Mouse (Mus musculus): Measurements from ENCODE around the gene Tpra1. TPM values are rescaled to one million over a fixed set of nuclear protein-coding genes. Genes with fewer than 3 reads are reported as not detected.

Tpra1 gene
- polyA plus RNA-seq (2014; fragmentation: Nextera tagmentation; extraction: Ambion mirVana), result 45.4 and 47.8 TPM in 2 replicates

DNA sequence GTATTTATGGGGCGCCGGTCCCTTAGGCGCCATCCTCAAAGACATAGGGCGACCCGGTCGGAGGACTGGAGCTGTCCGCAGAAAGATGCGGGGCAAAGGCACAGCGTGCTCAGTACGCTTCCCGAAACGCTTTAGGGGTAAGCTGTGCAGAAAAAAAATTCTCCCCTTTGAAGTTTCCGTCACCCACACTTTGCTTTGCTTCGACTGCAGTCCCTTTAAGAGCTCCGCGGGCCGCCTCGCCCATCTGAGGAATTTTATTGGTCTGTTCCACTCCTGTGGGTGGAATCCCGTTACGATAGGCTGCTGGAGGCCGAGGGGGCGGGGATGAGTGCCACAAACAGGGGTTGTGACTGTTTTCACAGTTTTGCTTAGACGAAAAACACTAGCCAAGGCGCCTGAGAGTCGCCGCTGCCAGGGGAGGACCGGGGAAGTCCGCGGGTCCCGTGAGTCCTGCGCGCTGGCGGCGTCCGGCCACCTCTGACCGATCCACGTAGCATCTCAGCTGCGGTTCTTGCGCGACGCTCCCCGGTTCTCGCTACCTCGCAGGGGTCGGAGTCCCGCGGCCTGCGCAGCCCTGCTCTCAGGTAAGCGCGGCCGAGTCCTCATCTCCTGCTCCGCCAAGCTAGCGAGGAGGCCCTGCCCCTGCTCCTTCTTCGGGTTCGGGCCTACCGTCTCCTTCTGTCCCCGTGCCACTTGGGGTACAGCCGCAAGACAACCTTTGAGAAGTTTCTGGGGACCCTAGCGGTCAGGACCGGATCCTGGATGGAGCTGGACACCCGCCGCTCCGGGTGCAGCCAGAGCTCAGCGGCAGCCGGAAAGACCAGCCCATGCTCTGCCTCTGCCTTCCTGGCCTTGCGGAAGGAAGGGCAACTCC, at the start of gene Tpra1:
Gene Tpra1, plus strand, starts transcription at position 305 of the 874 bp plus-strand sequence.
- Histone ChIP-seq H3K36me3 (ENCODE audit: control insufficient read depth, insufficient read depth, low read length) (no peaks in the 10 kb centered on the region), H3K27me3 (ENCODE audit: control insufficient read depth, insufficient read depth, low read length) (no peaks in the 10 kb centered on the region), H3K9me3 (ENCODE audit: control insufficient read depth, low read length) (no peaks in the 10 kb centered on the region), H3K4me2 (ENCODE audit: low read depth, severe bottlenecking) (peak within 1 kb of the TSS; percentile 79), H3K9ac (ENCODE audit: low read length) (peak within 1 kb of the TSS; percentile 82), H3K27ac (replicated peaks; ENCODE audit: low read depth, low read length) (peak within 1 kb of the TSS; percentile 84), H3K4me3 (ENCODE audit: low read depth, low read length) (peak within 1 kb of the TSS; percentile 78), H3K4me1 (ENCODE audit: control insufficient read depth, insufficient read depth, low read length) (peaks cover 19% of the 10 kb centered on the region)
- DNase-seq (ENCODE audit: low spot score) (peak; percentile 93), ATAC-seq (ENCODE audit: insufficient number of reproducible peaks, low FRiP score, low TSS enrichment, low read depth) (peak; percentile 86)
- under 1% methylated on average over 66 of the region's 66 CpGs for WGBS

DNA sequence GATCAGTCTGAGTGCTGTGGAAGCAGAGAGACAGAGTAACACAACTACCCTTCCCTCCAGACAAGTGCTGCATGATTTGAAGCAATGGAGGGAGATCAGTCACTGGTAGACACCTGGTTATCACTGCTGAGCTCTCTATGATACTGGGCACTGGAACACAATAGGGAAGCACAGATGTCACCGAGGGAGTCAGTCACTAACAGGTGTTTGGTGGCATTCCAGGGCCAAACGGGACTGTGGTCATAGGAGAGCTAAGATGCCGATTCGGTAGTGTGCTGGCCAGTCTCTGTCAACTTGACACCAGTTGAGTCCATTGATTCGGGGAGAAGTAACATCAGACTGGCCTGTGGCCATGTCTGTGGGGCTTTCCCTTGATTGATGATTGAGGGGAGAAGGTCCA, 47.5 kb upstream of the Tpra1 start:
- no peaks in the 10 kb centered on the region for H3K4me1 ChIP-seq (ENCODE audit: control insufficient read depth, insufficient read depth, low read length)
- 80% methylated on average over 5 of the region's 5 CpGs for WGBS
- no peak overlapping the region for H3K27ac ChIP-seq (replicated peaks; ENCODE audit: low read depth, low read length)
- ATAC-seq (ENCODE audit: insufficient number of reproducible peaks, low FRiP score, low TSS enrichment, low read depth), result no peak
- H3K4me3 ChIP-seq (ENCODE audit: low read depth, low read length), result no peak overlapping the region
- no peak for DNase-seq (ENCODE audit: low spot score)
- H3K9me3 ChIP-seq (ENCODE audit: control insufficient read depth, low read length), result no peaks in the 10 kb centered on the region
- H3K4me2 ChIP-seq (ENCODE audit: low read depth, severe bottlenecking), result no peak overlapping the region
- H3K36me3 ChIP-seq (ENCODE audit: control insufficient read depth, insufficient read depth, low read length), result no peaks in the 10 kb centered on the region
- H3K9ac ChIP-seq (ENCODE audit: low read length), result no peak overlapping the region
- H3K27me3 ChIP-seq (ENCODE audit: control insufficient read depth, insufficient read depth, low read length), result no peaks in the 10 kb centered on the region

DNA sequence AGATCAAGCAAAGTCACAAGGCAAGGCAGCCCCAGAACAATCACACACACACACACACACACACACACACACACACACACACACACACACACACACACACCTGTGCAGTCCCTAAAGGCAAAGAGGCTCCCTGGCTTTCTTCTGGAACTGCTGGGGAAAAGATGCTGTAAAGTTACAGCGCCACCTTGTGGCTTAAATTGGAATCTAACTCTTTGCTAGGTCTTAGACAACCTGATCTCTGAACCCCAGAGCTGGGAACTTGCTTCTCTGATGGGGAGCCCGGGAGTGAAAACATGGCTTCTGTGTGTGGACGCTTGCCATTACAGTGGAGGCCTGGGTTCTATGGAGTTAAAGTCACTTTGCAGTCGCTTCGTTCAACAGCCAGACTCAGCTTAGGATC, 46.4 kb upstream of the Tpra1 start:
- peak; percentile 74 for DNase-seq (ENCODE audit: low spot score)
- Histone ChIP-seq H3K36me3 (ENCODE audit: control insufficient read depth, insufficient read depth, low read length) (no peaks in the 10 kb centered on the region), H3K27ac (replicated peaks; ENCODE audit: low read depth, low read length) (no peak overlapping the region), H3K4me2 (ENCODE audit: low read depth, severe bottlenecking) (no peak overlapping the region), H3K4me1 (ENCODE audit: control insufficient read depth, insufficient read depth, low read length) (no peaks in the 10 kb centered on the region), H3K27me3 (ENCODE audit: control insufficient read depth, insufficient read depth, low read length) (no peaks in the 10 kb centered on the region), H3K9ac (ENCODE audit: low read length) (no peak overlapping the region), H3K4me3 (ENCODE audit: low read depth, low read length) (no peak overlapping the region), H3K9me3 (ENCODE audit: control insufficient read depth, low read length) (no peaks in the 10 kb centered on the region)
- ATAC-seq (ENCODE audit: insufficient number of reproducible peaks, low FRiP score, low TSS enrichment, low read depth), result peak; percentile 52; the same call in 1 of the 2 replicates
- WGBS, result 20% methylated on average over 5 of the region's 5 CpGs

DNA sequence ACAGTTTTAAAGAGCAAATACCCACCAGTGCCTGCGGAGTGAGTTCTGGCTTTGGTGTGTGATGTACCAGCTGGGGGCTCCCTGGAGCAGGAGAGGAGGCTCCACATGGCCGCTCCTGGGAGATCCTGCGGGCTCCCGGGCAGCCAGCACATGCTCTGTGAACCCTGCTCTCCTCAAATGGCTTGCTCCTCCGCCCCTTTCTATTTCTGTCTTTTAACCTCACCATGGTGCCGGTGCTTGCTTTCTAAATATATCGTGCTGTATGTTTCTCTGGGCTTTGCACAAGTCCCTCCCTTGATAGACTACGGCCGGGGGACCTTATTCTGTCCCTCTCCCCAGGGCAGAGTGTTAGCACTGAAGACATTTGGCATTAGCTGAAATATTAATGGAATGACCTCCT, 44.8 kb upstream of the Tpra1 start:
- no peak overlapping the region for H3K4me2 ChIP-seq (ENCODE audit: low read depth, severe bottlenecking)
- H3K4me3 ChIP-seq (ENCODE audit: low read depth, low read length), result no peak overlapping the region
- H3K27ac ChIP-seq (replicated peaks; ENCODE audit: low read depth, low read length), result no peak overlapping the region
- H3K27me3 ChIP-seq (ENCODE audit: control insufficient read depth, insufficient read depth, low read length), result no peaks in the 10 kb centered on the region
- no peaks in the 10 kb centered on the region; the same call in 1 of the 2 replicates for H3K36me3 ChIP-seq (ENCODE audit: control insufficient read depth, insufficient read depth, low read length)
- DNase-seq (ENCODE audit: low spot score) (no peak), ATAC-seq (ENCODE audit: insufficient number of reproducible peaks, low FRiP score, low TSS enrichment, low read depth) (no peak)
- 50% methylated on average over 9 of the region's 9 CpGs for WGBS
- H3K9ac ChIP-seq (ENCODE audit: low read length), result no peak overlapping the region
- H3K4me1 ChIP-seq (ENCODE audit: control insufficient read depth, insufficient read depth, low read length), result no peaks in the 10 kb centered on the region
- H3K9me3 ChIP-seq (ENCODE audit: control insufficient read depth, low read length), result no peaks in the 10 kb centered on the region

DNA sequence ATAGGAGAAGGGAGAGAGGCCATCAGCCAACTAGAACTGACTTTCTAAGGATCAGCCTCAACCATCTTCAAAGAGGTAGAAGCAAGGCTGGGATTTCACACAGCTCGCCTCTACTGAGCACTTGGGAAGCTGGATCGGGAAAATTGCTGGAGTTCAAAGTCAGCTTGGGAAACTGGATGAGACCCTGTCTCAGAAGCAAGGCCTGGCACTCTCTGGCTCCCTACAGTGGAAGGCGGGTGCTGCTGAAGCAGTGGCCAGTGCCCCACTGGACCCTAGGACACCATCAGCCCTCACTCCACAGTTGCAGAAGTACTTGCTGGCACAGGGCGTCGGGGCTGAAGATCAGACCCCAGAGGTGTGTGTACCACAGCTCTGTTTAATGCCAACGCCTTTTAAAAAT, 44.2 kb upstream of the Tpra1 start:
- WGBS, result 82% methylated on average over 6 of the region's 6 CpGs
- H3K4me3 ChIP-seq (ENCODE audit: low read depth, low read length), result no peak overlapping the region
- no peaks in the 10 kb centered on the region; the same call in 1 of the 2 replicates for H3K36me3 ChIP-seq (ENCODE audit: control insufficient read depth, insufficient read depth, low read length)
- H3K9ac ChIP-seq (ENCODE audit: low read length), result no peak overlapping the region
- H3K4me2 ChIP-seq (ENCODE audit: low read depth, severe bottlenecking), result no peak overlapping the region
- no peaks in the 10 kb centered on the region for H3K4me1 ChIP-seq (ENCODE audit: control insufficient read depth, insufficient read depth, low read length)
- H3K27me3 ChIP-seq (ENCODE audit: control insufficient read depth, insufficient read depth, low read length), result no peaks in the 10 kb centered on the region
- DNase-seq (ENCODE audit: low spot score) (no peak), ATAC-seq (ENCODE audit: insufficient number of reproducible peaks, low FRiP score, low TSS enrichment, low read depth) (no peak)
- no peaks in the 10 kb centered on the region for H3K9me3 ChIP-seq (ENCODE audit: control insufficient read depth, low read length)
- H3K27ac ChIP-seq (replicated peaks; ENCODE audit: low read depth, low read length), result no peak overlapping the region

DNA sequence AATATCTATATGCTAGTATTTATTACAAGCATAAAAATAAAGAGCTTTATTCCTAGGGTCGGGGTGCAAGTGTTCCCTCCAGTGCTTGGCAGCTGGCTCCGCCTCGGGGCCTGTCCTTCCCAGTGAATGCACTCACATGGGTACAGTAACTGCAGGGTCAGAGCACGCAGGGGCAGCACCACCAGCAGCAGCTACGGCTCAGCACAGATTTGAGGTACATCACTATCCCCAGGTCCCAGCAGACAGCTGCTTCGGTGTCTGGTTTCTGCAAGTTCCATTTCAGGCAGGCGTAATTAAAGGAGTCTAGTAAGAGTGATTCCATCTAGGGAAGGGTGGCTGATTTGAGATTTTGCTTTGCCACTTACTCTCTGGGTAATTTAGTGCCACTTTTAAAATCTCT, 43.7 kb upstream of the Tpra1 start:
- no peak for ATAC-seq (ENCODE audit: insufficient number of reproducible peaks, low FRiP score, low TSS enrichment, low read depth)
- WGBS, result 63% methylated on average over 7 of the region's 7 CpGs
- H3K36me3 ChIP-seq (ENCODE audit: control insufficient read depth, insufficient read depth, low read length), result no peaks in the 10 kb centered on the region; the same call in 1 of the 2 replicates
- no peaks in the 10 kb centered on the region for H3K4me1 ChIP-seq (ENCODE audit: control insufficient read depth, insufficient read depth, low read length)
- H3K27me3 ChIP-seq (ENCODE audit: control insufficient read depth, insufficient read depth, low read length), result no peaks in the 10 kb centered on the region
- no peak overlapping the region for H3K4me3 ChIP-seq (ENCODE audit: low read depth, low read length)
- H3K27ac ChIP-seq (replicated peaks; ENCODE audit: low read depth, low read length), result no peak overlapping the region
- H3K9me3 ChIP-seq (ENCODE audit: control insufficient read depth, low read length), result no peaks in the 10 kb centered on the region
- no peak overlapping the region for H3K4me2 ChIP-seq (ENCODE audit: low read depth, severe bottlenecking)
- H3K9ac ChIP-seq (ENCODE audit: low read length), result no peak overlapping the region
- no peak for DNase-seq (ENCODE audit: low spot score)

DNA sequence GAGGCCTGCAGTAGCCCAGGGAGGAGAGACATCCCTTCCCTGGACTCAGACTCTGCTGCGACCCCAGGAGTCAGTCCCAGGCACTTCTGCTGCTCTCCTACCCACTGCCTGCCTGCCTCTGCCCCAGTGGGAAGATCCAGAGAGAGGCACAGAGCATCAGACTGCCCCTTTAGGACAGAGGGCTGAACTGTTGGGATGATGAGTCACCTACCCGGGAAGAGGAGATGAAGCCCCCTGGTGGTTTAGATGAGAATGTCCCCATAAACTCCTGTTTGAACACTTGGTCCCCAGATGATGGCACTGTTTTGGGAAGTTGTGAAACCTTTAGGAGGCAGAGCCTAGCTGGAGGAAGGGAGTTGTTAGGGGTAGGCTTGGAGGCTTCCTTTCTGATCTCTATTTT, 41.1 kb upstream of the Tpra1 start:
- WGBS, result 19% methylated on average over 2 of the region's 2 CpGs
- H3K36me3 ChIP-seq (ENCODE audit: control insufficient read depth, insufficient read depth, low read length), result no peaks in the 10 kb centered on the region; the same call in 1 of the 2 replicates
- DNase-seq (ENCODE audit: low spot score), result no peak

DNA sequence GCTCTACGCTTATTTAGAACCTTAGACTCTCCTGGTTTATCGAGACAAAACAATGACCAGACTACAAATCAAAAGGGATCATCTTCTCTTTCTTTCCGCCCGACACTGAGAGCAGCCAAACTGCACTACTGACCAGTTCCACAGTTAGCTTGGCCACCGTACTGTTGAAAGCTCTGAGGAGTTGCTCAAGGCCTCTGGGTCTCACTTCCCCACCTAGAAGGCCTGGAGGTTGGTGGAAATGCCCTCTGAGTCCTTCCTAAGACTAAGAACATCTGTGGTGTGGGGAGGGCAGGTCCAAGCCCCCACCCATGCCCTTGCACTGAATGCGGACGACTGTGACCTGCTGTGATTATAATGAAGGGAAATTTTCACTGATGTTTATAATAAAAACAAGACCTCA, 36.3 kb upstream of the Tpra1 start:
- Histone ChIP-seq H3K9me3 (ENCODE audit: control insufficient read depth, low read length) (no peaks in the 10 kb centered on the region), H3K4me1 (ENCODE audit: control insufficient read depth, insufficient read depth, low read length) (no peaks in the 10 kb centered on the region), H3K4me2 (ENCODE audit: low read depth, severe bottlenecking) (no peak overlapping the region), H3K27ac (replicated peaks; ENCODE audit: low read depth, low read length) (no peak overlapping the region), H3K9ac (ENCODE audit: low read length) (no peak overlapping the region), H3K36me3 (ENCODE audit: control insufficient read depth, insufficient read depth, low read length) (no peaks in the 10 kb centered on the region; the same call in 1 of the 2 replicates), H3K4me3 (ENCODE audit: low read depth, low read length) (no peak overlapping the region), H3K27me3 (ENCODE audit: control insufficient read depth, insufficient read depth, low read length) (no peaks in the 10 kb centered on the region)
- WGBS, result 83% methylated on average over 7 of the region's 7 CpGs
- DNase-seq (ENCODE audit: low spot score) (no peak), ATAC-seq (ENCODE audit: insufficient number of reproducible peaks, low FRiP score, low TSS enrichment, low read depth) (no peak)

More for the DNA sequence above, 41.1 kb upstream of the Tpra1 start:
- no peak overlapping the region for H3K4me2 ChIP-seq (ENCODE audit: low read depth, severe bottlenecking)
- no peaks in the 10 kb centered on the region for H3K9me3 ChIP-seq (ENCODE audit: control insufficient read depth, low read length)
- no peak for ATAC-seq (ENCODE audit: insufficient number of reproducible peaks, low FRiP score, low TSS enrichment, low read depth)
- no peak overlapping the region for H3K9ac ChIP-seq (ENCODE audit: low read length)
- no peak overlapping the region for H3K4me3 ChIP-seq (ENCODE audit: low read depth, low read length)
- no peaks in the 10 kb centered on the region for H3K4me1 ChIP-seq (ENCODE audit: control insufficient read depth, insufficient read depth, low read length)
- no peak overlapping the region for H3K27ac ChIP-seq (replicated peaks; ENCODE audit: low read depth, low read length)
- H3K27me3 ChIP-seq (ENCODE audit: control insufficient read depth, insufficient read depth, low read length), result no peaks in the 10 kb centered on the region
